Mouse (Mus musculus): Measurements from ENCODE around the gene Ky. TPM values are rescaled to one million over a fixed set of nuclear protein-coding genes. Genes with fewer than 3 reads are reported as not detected.

The Ky gene
- polyA plus RNA-seq, 1 experiment, result not detected

DNA sequence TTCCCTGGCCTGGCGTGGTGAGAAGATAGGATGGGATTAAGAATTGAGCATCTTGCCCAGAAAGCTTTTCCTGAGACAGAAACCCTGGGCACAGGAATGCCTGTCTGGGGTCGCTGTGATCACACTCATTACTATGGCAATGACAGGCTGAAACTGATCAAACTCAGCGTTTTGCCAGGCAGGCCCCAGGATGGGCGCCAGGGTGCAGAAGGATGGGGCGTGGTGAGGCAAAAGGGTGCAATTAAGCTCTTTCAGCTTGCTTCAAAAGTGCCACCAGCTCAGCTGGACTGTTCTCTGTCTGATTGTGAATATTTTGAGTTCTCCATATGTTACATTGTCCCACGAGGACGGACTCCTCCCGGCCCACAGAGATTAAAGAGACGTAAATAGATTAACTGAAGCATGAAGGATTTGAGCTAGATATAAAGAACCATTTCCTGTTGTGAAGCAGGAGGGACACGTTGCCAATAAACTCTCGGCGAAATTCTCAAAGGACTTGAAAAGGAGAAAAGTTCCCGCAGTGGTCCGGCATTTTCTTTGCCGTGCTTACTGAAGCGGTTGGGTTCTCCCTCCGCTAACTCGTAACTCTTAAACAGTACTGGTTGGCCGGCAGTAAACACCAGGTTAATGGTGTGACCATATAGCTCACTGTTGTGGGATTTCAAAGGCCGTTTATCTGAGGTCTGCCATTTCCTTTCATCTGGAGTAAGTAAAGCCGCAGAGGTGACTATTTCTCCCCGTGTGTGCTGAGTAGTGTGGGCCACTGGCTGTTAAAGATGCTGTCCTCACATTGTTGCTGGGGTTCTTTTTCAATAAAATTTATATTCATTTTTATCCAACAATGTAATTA, 40.1 kb downstream of the Ky start:
- peaks cover 12% of the 10 kb centered on the region for H3K4me1 ChIP-seq (ENCODE audit: control insufficient read depth, insufficient read depth, low read length)
- no peak overlapping the region for H3K27ac ChIP-seq (ENCODE audit: insufficient read depth, low read depth, low read length)
- no peak overlapping the region for H3K4me3 ChIP-seq (ENCODE audit: insufficient read depth, low read length)
- no peak for TF ChIP-seq POLR2A (IDR thresholded peaks at IDR 0.05; ENCODE audit: borderline replicate concordance, low read depth, low read length)
- TF ChIP-seq CTCF (IDR thresholded peaks at IDR 0.05; ENCODE audit: low read depth, low read length), result no peak

DNA sequence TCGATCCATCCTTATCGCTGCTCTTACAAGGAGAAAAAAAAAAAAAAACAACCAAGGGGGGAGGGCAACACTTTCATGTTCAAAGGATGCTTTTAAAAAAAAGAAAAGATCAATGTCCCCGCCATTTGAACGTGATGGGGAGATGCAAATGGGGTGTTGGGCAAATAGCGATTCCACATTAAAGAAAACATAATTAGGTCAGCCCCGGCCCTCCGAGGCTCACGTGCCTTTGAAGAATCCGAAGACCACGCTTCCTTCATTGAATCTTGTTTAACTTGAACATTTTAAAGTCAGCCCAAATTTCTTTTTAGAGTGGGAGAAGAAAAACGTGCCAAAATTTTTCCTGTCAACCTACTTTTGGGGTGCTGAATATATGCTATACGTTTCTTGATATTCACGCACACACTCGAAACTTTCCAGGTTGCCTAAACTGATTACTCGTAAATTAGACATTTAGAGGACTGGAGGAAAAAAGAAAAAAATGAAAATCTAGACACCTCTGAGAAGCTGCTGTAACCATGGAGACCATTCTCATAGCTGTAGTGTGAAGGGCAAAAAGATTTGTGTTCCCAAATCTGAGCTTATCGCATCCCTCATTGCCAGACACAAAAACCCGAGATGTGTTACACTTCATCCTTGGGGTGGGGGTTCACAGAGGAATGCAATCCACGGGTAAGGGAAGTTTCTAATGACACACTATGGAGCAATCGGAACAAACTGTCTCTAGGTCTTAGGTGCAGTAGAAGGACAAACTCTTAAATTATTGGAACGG, 40.9 kb downstream of the Ky start:
- TF ChIP-seq CTCF (IDR thresholded peaks at IDR 0.05; ENCODE audit: low read depth, low read length), result no peak
- no peak for TF ChIP-seq POLR2A (IDR thresholded peaks at IDR 0.05; ENCODE audit: borderline replicate concordance, low read depth, low read length)
- Histone ChIP-seq H3K27ac (ENCODE audit: insufficient read depth, low read depth, low read length) (no peak overlapping the region), H3K4me1 (ENCODE audit: control insufficient read depth, insufficient read depth, low read length) (peaks cover 19% of the 10 kb centered on the region), H3K4me3 (ENCODE audit: insufficient read depth, low read length) (no peak overlapping the region)

DNA sequence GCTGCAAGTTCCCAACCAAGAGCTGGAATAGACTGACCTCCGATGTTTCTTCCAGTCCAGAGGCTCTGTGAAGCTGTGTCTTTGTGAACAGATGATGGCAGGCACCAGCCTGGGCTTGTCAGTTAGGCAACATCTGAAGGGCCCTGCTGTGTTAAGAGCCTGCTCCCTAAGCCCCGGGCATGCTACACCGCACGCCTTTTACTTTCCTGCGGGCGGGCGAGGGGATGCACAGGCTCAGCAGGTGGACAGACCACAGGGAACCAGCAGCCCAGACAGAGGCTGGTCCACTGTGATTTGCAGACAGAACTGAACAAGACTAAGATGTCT, 41.4 kb downstream of the Ky start:
- no peak for TF ChIP-seq POLR2A (IDR thresholded peaks at IDR 0.05; ENCODE audit: borderline replicate concordance, low read depth, low read length)
- TF ChIP-seq CTCF (IDR thresholded peaks at IDR 0.05; ENCODE audit: low read depth, low read length), result no peak
- no peak overlapping the region for H3K4me3 ChIP-seq (ENCODE audit: insufficient read depth, low read length)
- no peak overlapping the region for H3K27ac ChIP-seq (ENCODE audit: insufficient read depth, low read depth, low read length)
- H3K4me1 ChIP-seq (ENCODE audit: control insufficient read depth, insufficient read depth, low read length), result peaks cover 18% of the 10 kb centered on the region

DNA sequence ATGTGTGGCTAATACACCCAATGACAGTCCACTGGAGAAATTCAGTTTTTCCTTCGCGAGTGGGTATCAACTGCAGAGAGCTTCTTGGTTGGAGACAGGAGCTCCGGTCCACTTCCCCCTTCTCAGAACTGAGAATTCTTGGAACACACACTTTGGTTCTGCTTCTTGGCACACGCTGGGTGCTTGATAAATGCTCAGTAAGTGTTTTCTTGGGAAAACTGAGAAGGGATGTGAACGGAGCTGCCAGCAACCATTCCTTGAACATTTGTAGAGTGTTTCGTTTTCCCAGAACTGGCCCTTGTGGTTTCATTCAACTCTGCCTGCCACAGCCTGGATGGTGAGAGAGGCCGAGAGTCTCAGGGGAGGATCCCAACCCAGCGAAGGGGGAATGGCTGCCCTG, 43.7 kb downstream of the Ky start:
- Histone ChIP-seq H3K4me1 (ENCODE audit: control insufficient read depth, insufficient read depth, low read length) (peaks cover 12% of the 10 kb centered on the region), H3K4me3 (ENCODE audit: insufficient read depth, low read length) (no peak overlapping the region), H3K27ac (ENCODE audit: insufficient read depth, low read depth, low read length) (no peak overlapping the region)
- no peak for TF ChIP-seq CTCF (IDR thresholded peaks at IDR 0.05; ENCODE audit: low read depth, low read length)
- TF ChIP-seq POLR2A (IDR thresholded peaks at IDR 0.05; ENCODE audit: borderline replicate concordance, low read depth, low read length), result no peak

DNA sequence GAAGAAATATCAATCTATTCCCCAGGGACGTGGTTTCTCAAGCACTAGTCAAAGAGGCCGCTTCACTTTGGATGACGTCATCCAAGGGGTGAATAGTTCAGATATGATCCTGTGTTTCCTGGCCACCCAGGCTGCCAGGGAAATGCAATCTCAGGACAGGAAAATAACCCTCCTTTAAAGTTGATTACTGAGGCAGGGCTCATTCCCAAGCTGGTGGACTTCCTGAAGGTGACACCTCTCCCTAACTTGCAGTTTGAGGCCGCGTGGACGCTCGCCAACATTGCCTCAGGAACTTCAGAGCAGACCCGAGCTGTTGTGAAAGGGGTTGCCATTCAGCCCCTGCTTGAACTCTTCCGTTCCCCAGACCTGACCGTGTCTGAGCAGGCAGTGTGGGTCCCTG, 46.2 kb downstream of the Ky start:
- TF ChIP-seq CTCF (IDR thresholded peaks at IDR 0.05; ENCODE audit: low read depth, low read length), result no peak
- TF ChIP-seq POLR2A (IDR thresholded peaks at IDR 0.05; ENCODE audit: borderline replicate concordance, low read depth, low read length), result no peak
- H3K4me3 ChIP-seq (ENCODE audit: insufficient read depth, low read length), result no peak overlapping the region
- peaks cover 12% of the 10 kb centered on the region for H3K4me1 ChIP-seq (ENCODE audit: control insufficient read depth, insufficient read depth, low read length)
- no peak overlapping the region for H3K27ac ChIP-seq (ENCODE audit: insufficient read depth, low read depth, low read length)

DNA sequence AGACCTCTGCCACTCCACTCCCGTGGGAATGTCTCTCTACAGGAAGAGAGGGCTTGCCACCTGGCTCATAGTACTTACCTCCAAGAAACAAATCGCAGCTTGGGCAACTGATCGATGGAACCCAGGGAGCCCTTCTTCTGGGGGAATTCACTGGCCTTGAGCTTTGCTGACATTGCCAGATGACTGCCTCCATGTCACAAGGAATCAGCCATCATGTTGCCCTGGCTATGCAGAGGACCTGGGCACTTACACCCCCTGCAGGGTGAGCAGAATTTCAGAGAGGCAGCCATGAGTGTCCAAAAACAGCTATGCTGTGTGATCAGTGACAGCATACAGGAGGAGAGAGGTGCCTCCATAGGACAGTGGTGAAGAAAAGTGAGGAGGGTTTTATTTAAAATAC, 48.2 kb downstream of the Ky start:
- H3K4me3 ChIP-seq (ENCODE audit: insufficient read depth, low read length), result no peak overlapping the region
- TF ChIP-seq CTCF (IDR thresholded peaks at IDR 0.05; ENCODE audit: low read depth, low read length) (no peak), POLR2A (IDR thresholded peaks at IDR 0.05; ENCODE audit: borderline replicate concordance, low read depth, low read length) (no peak)
- H3K27ac ChIP-seq (ENCODE audit: insufficient read depth, low read depth, low read length), result no peak overlapping the region
- H3K4me1 ChIP-seq (ENCODE audit: control insufficient read depth, insufficient read depth, low read length), result peaks cover 12% of the 10 kb centered on the region

DNA sequence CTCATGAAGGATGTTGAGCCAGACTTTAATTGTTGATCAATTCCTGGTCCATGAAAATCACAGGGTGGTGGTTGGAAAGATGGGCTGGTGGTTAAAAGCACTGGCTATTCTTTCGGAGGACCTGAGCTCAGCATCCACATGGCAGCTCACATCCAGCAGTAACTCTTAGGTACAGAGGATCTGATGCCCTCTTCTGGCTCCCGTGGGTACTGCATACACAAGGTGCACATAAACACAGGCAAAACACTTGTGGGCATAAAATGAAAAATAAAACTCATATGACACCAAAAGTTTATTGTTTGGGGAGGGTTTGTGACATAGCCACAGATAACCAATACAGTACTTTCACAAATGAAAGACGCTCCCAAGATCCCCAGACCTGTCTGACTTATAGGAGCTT, 52.9 kb downstream of the Ky start:
- TF ChIP-seq POLR2A (IDR thresholded peaks at IDR 0.05; ENCODE audit: borderline replicate concordance, low read depth, low read length) (no peak), CTCF (IDR thresholded peaks at IDR 0.05; ENCODE audit: low read depth, low read length) (no peak)
- H3K27ac ChIP-seq (ENCODE audit: insufficient read depth, low read depth, low read length), result no peak overlapping the region
- H3K4me1 ChIP-seq (ENCODE audit: control insufficient read depth, insufficient read depth, low read length), result no peaks in the 10 kb centered on the region
- no peak overlapping the region for H3K4me3 ChIP-seq (ENCODE audit: insufficient read depth, low read length)

DNA sequence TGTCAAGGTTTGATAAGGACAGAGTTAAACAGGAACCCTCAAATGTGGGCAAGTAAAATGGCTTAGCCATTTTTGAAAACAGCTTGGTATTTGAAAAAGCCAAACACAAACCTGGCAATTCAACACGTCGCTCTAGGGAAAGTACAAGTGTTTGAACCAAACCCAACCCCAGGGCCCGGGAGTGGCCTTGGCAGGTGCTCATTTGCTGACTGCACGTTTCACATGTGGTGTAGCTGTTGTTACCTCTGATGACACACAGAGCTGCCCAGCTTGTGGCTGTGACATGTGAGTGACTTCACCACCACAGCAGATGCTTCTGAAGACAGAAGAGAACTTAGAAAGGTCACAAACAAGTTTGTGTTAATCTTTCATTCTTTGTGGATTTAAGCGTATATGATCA, 67.3 kb downstream of the Ky start:
- no peak overlapping the region for H3K4me3 ChIP-seq (ENCODE audit: insufficient read depth, low read length)

DNA sequence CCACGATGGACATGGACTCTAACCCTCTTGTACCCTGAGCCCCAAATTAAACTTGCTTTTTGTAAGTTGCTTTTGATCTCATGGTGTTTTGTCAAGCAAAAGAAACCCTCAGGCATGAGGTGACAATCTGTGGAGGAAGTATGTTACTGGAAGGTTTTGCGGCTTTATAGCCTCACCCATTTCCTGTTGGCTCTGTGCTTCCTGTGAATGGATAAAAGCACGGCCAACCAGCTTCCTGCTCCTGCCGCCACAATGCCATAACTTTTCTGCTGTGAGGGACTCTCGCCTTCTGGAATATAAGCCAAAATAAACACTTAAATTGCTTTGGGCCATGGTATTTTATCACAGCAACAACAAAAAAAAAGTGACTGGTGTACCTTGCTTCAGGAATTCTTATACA, 71.9 kb downstream of the Ky start:
- no peak overlapping the region for H3K4me3 ChIP-seq (ENCODE audit: insufficient read depth, low read length)

More for the DNA sequence above, 67.3 kb downstream of the Ky start:
- TF ChIP-seq POLR2A (IDR thresholded peaks at IDR 0.05; ENCODE audit: borderline replicate concordance, low read depth, low read length), result no peak
- Histone ChIP-seq H3K4me1 (ENCODE audit: control insufficient read depth, insufficient read depth, low read length) (peaks cover 5% of the 10 kb centered on the region), H3K27ac (ENCODE audit: insufficient read depth, low read depth, low read length) (no peak overlapping the region)

DNA sequence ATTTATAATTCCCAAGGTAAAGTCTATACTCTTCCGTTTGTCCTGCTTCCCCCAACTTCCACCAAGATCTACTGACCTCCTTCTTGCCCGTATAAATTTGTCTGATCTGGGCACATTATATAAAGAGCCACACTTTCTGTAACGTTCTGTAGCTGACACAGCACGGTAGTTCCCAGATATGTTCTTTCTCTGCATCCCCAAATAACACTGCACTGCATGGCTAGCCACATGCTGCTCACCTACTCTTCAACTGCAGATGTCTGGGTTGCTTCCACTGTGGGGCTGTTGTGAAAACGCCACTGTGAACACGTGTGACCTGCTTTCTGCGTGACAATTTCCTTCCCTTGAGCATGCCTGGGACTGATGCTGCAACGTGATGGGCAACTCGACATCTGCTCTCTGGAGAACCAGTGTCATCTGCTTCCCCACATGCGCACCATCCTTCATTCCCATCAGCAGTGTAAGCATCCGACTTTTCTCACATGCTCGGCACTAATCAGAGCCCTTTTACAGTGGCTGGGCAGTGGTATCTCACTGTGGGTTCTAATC, 76.4 kb downstream of the Ky start:
- H3K4me1 ChIP-seq (ENCODE audit: control insufficient read depth, insufficient read depth, low read length), result peaks cover 5% of the 10 kb centered on the region
- H3K27ac ChIP-seq (ENCODE audit: insufficient read depth, low read depth, low read length), result no peak overlapping the region
- H3K4me3 ChIP-seq (ENCODE audit: insufficient read depth, low read length), result no peak overlapping the region
- TF ChIP-seq CTCF (IDR thresholded peaks at IDR 0.05; ENCODE audit: low read depth, low read length) (no peak), POLR2A (IDR thresholded peaks at IDR 0.05; ENCODE audit: borderline replicate concordance, low read depth, low read length) (no peak)

More for the DNA sequence above, 71.9 kb downstream of the Ky start:
- peak overlapping the region; percentile 24; the same call in 1 of the 2 replicates for H3K27ac ChIP-seq (ENCODE audit: insufficient read depth, low read depth, low read length)
- no peak for TF ChIP-seq POLR2A (IDR thresholded peaks at IDR 0.05; ENCODE audit: borderline replicate concordance, low read depth, low read length)
- TF ChIP-seq CTCF (IDR thresholded peaks at IDR 0.05; ENCODE audit: low read depth, low read length), result no peak
- peaks cover 5% of the 10 kb centered on the region for H3K4me1 ChIP-seq (ENCODE audit: control insufficient read depth, insufficient read depth, low read length)
